In the genomic region with DNA sequence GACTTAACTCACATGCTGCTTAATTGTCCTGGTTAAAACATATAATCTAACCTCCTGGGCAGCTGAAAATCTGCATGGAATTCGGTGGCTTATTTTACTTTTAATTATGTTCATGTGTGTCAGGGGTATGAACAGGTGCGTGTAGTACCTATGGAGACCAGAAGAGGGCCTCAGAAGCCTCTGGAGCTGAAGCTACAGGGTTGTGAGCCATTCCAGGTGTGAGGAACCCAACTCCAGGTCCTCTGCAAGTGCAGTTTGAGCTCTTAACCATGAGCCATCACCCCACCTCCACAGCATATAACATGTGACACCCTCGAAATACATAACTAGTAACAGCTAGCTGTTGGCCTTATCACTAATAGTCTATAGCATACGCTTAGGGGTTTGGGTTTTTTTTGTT, we compare ENCODE assay signal across 8 mouse cellular contexts. TPM values are rescaled to one million over a fixed set of nuclear protein-coding genes. Genes with fewer than 3 reads are reported as not detected.
DNase-seq lines count a peak whose midpoint lies in the region; ATAC-seq lines count a peak whose summit lies in the region.

No protein-coding gene starts in this region.

- DNase-seq in gastrocnemius, postnatal 10 days, result peak; percentile 31
- no peak for DNase-seq in gastrocnemius, postnatal 14 days
- DNase-seq in thymus, postnatal 0 days (ENCODE audit: low spot score), result peak; percentile 54
- DNase-seq in thymus, adult 18-20 months, result no peak
- peak; percentile 55 for DNase-seq in embryo, embryonic 10.5 days (ENCODE audit: low spot score)
- DNase-seq in lung, postnatal 36 days, result peak; percentile 57
- DNase-seq in right cerebral cortex, postnatal 25 days, result no peak

- ATAC-seq in frontal cortex, adult (ENCODE audit: low TSS enrichment), result no peak

- intact Hi-C loops in gastrocnemius, postnatal 14 days (cut with DNase I; ENCODE audit: low total_unique reads), result loop anchor here (2.0 kb wide), 1 partner anchor 71 kb away; no protein-coding TSS in a partner anchor

RNA-seq across cellular contexts. Expression of a gene that starts 47.6 kb away (rescaled TPM):
- total RNA-seq in gastrocnemius, postnatal 10 days (2021), result 100 to 1,000 TPM in 1 of 2 experiments, 10 to 100 TPM in 1; 90.0 to 100 TPM
- total RNA-seq in gastrocnemius, postnatal 14 days (2021), result 10 to 100 TPM; 51.2 to 64.3 TPM
- polyA plus RNA-seq in thymus, postnatal 0 days (2015; fragmentation: Nextera tagmentation; extraction: Ambion mirVana), result 75.0 and 77.3 TPM in 2 replicates

Comparison
In these comparisons a context has a peak if more than half of its experiments do, and no peak if none do; other contexts are left out.
1. DNase-seq: peak in gastrocnemius, postnatal 10 days (single experiment), thymus, postnatal 0 days (single experiment), embryo, embryonic 10.5 days (single experiment) and lung, postnatal 36 days (single experiment); none in gastrocnemius, postnatal 14 days (single experiment), thymus, adult 18-20 months (0 of 2) and right cerebral cortex, postnatal 25 days (single experiment).